Mouse (Mus musculus): ENCODE results near the gene Hgf.

- TF ChIP-seq CTCF (IDR thresholded peaks at IDR 0.05; ENCODE audit: low read depth) (no peak), EP300 (IDR thresholded peaks at IDR 0.05; ENCODE audit: low read depth) (no peak)
Observed at GRCm38 (mm10) chr5:16646417-16646816, 93.1 kb downstream of the Hgf start.

All from heart, postnatal 0 days (tissue).